Mouse (Mus musculus) liver, embryonic 14.5 days (tissue): ENCODE data around the gene Shprh. TPM values are rescaled to one million over a fixed set of nuclear protein-coding genes. Genes with fewer than 3 reads are reported as not detected.

Source experiments
- ATAC-seq: fragments of 200-750 bp; cut with Nextera tagmentation; 2 replicates; pipeline ENCODE4 v1.8.0; 2017; ENCODE audit warnings: moderate number of reproducible peaks, mild to moderate bottlenecking, moderate library complexity; ENCODE audit not compliant: insufficient read depth
- DNase-seq, 3 experiments: peaks; one replicate each; pipeline ENCODE4 v3.0.0-alpha.2; 2012 to 2013; ENCODE audit warnings: low read depth in 3 of 3, low spot score in 3 of 3
- H3K27ac ChIP-seq: fragments of 300-500 bp; sonication (generic); 2 replicates; pipeline ENCODE4 v1.5.1; 2014; ENCODE audit warnings: moderate library complexity, mild to moderate bottlenecking, control low read depth, inconsistent platforms
- H3K27me3 ChIP-seq: fragments of 300-500 bp; sonication (generic); 2 replicates; pipeline ENCODE4 v1.6.1; 2014; ENCODE audit warnings: mild to moderate bottlenecking, low read length, moderate library complexity; ENCODE audit not compliant: control insufficient read depth, insufficient read depth
- H3K36me3 ChIP-seq: fragments of 300-500 bp; sonication (generic); replicated peaks from 2 replicates; pipeline ENCODE4 v1.6.1; 2014; ENCODE audit warnings: low read depth; ENCODE audit not compliant: control insufficient read depth, insufficient read depth
- H3K4me1 ChIP-seq, 2 experiments: fragments of 200-500 bp in 1 of 2; fragments of 300-500 bp in 1 of 2; sonication (generic) in 1 of 2; replicated peaks; 2 replicates each; pipeline ENCODE4 v1.6.1; 2012 to 2014; ENCODE audit warnings: antibody characterized with exemption in 1 of 2, inconsistent platforms in 1 of 2, low read length in 1 of 2; ENCODE audit not compliant: control insufficient read depth in 2 of 2, insufficient read depth in 2 of 2
- H3K4me2 ChIP-seq: fragments of 300-500 bp; sonication (generic); 2 replicates; pipeline ENCODE4 v1.6.1; 2014; ENCODE audit warnings: low read depth, mild to moderate bottlenecking, control low read depth, moderate library complexity
- H3K4me3 ChIP-seq, 2 experiments: fragments of 200-500 bp in 1 of 2; fragments of 300-500 bp in 1 of 2; sonication (generic) in 1 of 2; 2 replicates each; pipeline ENCODE4 v1.5.1; 2012 to 2014; ENCODE audit warnings: low read depth in 2 of 2, low read length in 2 of 2, mild to moderate bottlenecking in 2 of 2, control low read depth in 1 of 2, inconsistent platforms in 1 of 2, moderate library complexity in 1 of 2; ENCODE audit not compliant: insufficient read depth in 1 of 2
- H3K9ac ChIP-seq: fragments of 300-500 bp; sonication (generic); replicated peaks from 2 replicates; pipeline ENCODE4 v1.6.1; 2014; ENCODE audit warnings: mild to moderate bottlenecking, control low read depth, moderate library complexity
- H3K9me3 ChIP-seq: fragments of 300-500 bp; sonication (generic); 2 replicates; pipeline ENCODE4 v1.6.1; 2016; ENCODE audit warnings: low read length, mixed read lengths; ENCODE audit not compliant: control insufficient read depth
- CTCF ChIP-seq: IDR thresholded peaks from 2 replicates; pipeline ENCODE4 v1.5.1; 2016; ENCODE audit warnings: antibody characterized with exemption, low read depth, control low read depth
- EP300 ChIP-seq: IDR thresholded peaks from 2 replicates; pipeline ENCODE4 v1.6.1; 2016; ENCODE audit warnings: antibody characterized with exemption, low read depth
- WGBS: fragments of 180-500 bp; shearing (Covaris S2); extraction: QIAGEN DNeasy Blood & Tissue Kit; methylation state at CpG from one replicate; pipeline ENCODE4 v1.1.7; 2014; ENCODE audit not compliant: insufficient replicate concordance; 5-methylcytosine and 5-hydroxymethylcytosine counted together
- polyA plus RNA-seq, 2 experiments: library from polyadenylated mRNA; depleted of rRNA in 1 of 2; stranded (reverse) in 1 of 2; unstranded in 1 of 2; fragments of >200 nt; fragmentation: Nextera tagmentation in 1 of 2; extraction: Ambion mirVana in 1 of 2; gene quantifications; 2 replicates each; pipeline versions ENCODE4 v1.2.1 to v1.2.3; 2012 to 2014

Shprh gene
- polyA plus RNA-seq, 2 experiments = 2.6 to 4.2 TPM

- Histone ChIP-seq H3K4me1 (peaks cover 17 to 19% of the 10 kb centered on the region in 2 experiments), H3K9me3 (no peaks in the 10 kb centered on the region), H3K27me3 (no peaks in the 10 kb centered on the region), H3K4me2 (peak overlapping the region; percentile 86), H3K36me3 (peaks cover 4% of the 10 kb centered on the region), H3K27ac (no peak overlapping the region), H3K4me3 (peak overlapping the region in 1 of 2 experiments; percentile 4; a peak in 1 of 4 replicates), H3K9ac (peak overlapping the region; percentile 18; the same call in 1 of the 2 replicates)
- DNase-seq (peak in 1 of 3 experiments; percentile 12), ATAC-seq (no peak)
- TF ChIP-seq EP300 = no peak
- no peak for TF ChIP-seq CTCF
- 63% methylated on average over 14 of the region's 14 CpGs for WGBS
Measured at GRCm38 (mm10) chr10:11151644-11152043, 2.4 kb downstream of the Shprh start.

- no peaks in the 10 kb centered on the region for H3K27me3 ChIP-seq
- H3K9ac ChIP-seq = no peak overlapping the region
- no peak for ATAC-seq
- no peaks in the 10 kb centered on the region for H3K9me3 ChIP-seq
- H3K27ac ChIP-seq = no peak overlapping the region
- no peak overlapping the region for H3K4me2 ChIP-seq
- WGBS = 71% methylated on average over 9 of the region's 9 CpGs
- H3K36me3 ChIP-seq = peaks cover 18% of the 10 kb centered on the region
- TF ChIP-seq CTCF (peak; percentile 23; the same call in 1 of the 2 replicates), EP300 (no peak)
- no peak overlapping the region for H3K4me3 ChIP-seq
- DNase-seq = no peak
- H3K4me1 ChIP-seq = peaks cover 0 to 1% of the 10 kb centered on the region in 2 experiments; a peak in 3 of 4 replicates
Measured at GRCm38 (mm10) chr10:11157039-11157438, 7.8 kb downstream of the Shprh start.

GRCm38 (mm10) chr10:11164537-11164936, 15.3 kb downstream of the Shprh start:
- ATAC-seq (no peak), DNase-seq (no peak)
- TF ChIP-seq EP300 (no peak), CTCF (no peak)
- Histone ChIP-seq H3K9ac (no peak overlapping the region), H3K4me3 (no peak overlapping the region), H3K4me1 (no peaks in the 10 kb centered on the region), H3K27me3 (no peaks in the 10 kb centered on the region), H3K27ac (no peak overlapping the region), H3K9me3 (no peaks in the 10 kb centered on the region), H3K36me3 (peaks cover 42% of the 10 kb centered on the region), H3K4me2 (no peak overlapping the region)
- 85% methylated on average over 5 of the region's 5 CpGs for WGBS

- no peaks in the 10 kb centered on the region for H3K9me3 ChIP-seq
- ATAC-seq = no peak
- H3K27me3 ChIP-seq = no peaks in the 10 kb centered on the region
- peaks cover 47% of the 10 kb centered on the region for H3K36me3 ChIP-seq
- H3K9ac ChIP-seq = no peak overlapping the region
- H3K27ac ChIP-seq = no peak overlapping the region
- DNase-seq = no peak
- H3K4me1 ChIP-seq = no peaks in the 10 kb centered on the region
- 74% methylated on average over 5 of the region's 5 CpGs for WGBS
- H3K4me2 ChIP-seq = no peak overlapping the region
- TF ChIP-seq CTCF (no peak), EP300 (no peak)
- no peak overlapping the region for H3K4me3 ChIP-seq
Measured at GRCm38 (mm10) chr10:11170252-11170651, 21.0 kb downstream of the Shprh start.

GRCm38 (mm10) chr10:11171615-11172014, 22.4 kb downstream of the Shprh start:
- 83% methylated on average over 4 of the region's 4 CpGs for WGBS
- ATAC-seq (no peak), DNase-seq (no peak)
- Histone ChIP-seq H3K9me3 (no peaks in the 10 kb centered on the region), H3K4me1 (no peaks in the 10 kb centered on the region), H3K36me3 (peaks cover 36% of the 10 kb centered on the region), H3K4me2 (no peak overlapping the region), H3K4me3 (no peak overlapping the region), H3K27me3 (no peaks in the 10 kb centered on the region), H3K9ac (no peak overlapping the region), H3K27ac (no peak overlapping the region)
- TF ChIP-seq EP300 (no peak), CTCF (no peak)
